Mouse (Mus musculus): ENCODE data around the gene Yeats2.

DNA sequence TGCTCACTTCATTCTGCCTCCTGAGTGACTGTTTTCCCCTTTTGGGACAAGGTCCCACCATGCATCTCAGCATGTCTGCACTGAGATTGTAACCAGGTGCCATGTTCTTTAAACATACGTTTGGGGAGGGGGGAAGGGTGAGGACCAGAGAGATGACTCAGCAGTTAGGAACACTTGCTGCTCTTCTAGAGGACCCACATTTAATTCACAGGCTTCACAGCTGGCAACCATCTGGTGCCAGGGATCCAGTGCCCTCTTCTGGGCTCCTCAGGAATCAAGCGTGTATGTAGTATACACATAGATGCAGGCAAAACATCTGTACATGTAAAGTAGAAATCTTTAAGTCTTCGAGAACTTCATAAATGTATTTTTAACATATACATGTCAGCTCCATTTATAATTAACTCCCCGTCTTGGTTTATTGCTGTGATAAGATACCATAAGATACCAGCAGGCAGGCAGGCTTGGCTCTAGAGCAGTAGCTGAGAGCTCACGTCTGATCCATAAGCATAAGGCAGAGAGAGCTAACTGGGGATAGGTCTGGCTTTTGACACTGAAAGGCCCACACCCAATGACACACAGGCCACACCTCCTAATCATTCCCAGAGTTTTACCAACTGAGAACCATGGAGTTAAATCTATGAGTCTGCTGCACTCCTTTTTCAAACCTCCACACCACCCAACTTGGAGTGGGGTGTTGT lies 58.8 kb downstream of the Yeats2 start:
- TF ChIP-seq CTCF (IDR thresholded peaks at IDR 0.05) (0 out of 2 replicates have a peak, but pooled peaks have one; percentile 14), POLR2A (IDR thresholded peaks at IDR 0.05; ENCODE audit: insufficient read depth, low read depth, low read length) (no peak)

Data from heart, adult 2 months (tissue).